Mouse (Mus musculus) hindlimb bud, embryonic 11.5 days (tissue): Measurements from ENCODE around the gene Pkn2.

Experiments
- DNase-seq: peaks from one replicate; pipeline ENCODE4 v3.0.0-alpha.2; 2012; ENCODE audit warnings: low read depth, low spot score; ENCODE audit errors: extremely low spot score

The Pkn2 gene

GRCm38 (mm10) chr3:142834761-142835160, 47.0 kb downstream of the Pkn2 start:
- no peak for DNase-seq

- DNase-seq = no peak
These were observed 47.8 kb downstream of the Pkn2 start for GRCm38 (mm10) chr3:142834024-142834423.

GRCm38 (mm10) chr3:142832910-142833309, 48.9 kb downstream of the Pkn2 start:
- no peak for DNase-seq

GRCm38 (mm10) chr3:142826449-142827146, 55.2 kb downstream of the Pkn2 start:
- DNase-seq = no peak

- DNase-seq = no peak
These were observed 58.2 kb downstream of the Pkn2 start for GRCm38 (mm10) chr3:142823606-142824005.

GRCm38 (mm10) chr3:142817506-142817905, 64.3 kb downstream of the Pkn2 start:
- no peak for DNase-seq

GRCm38 (mm10) chr3:142811582-142811981, 70.2 kb downstream of the Pkn2 start:
- no peak for DNase-seq

- no peak for DNase-seq
These were observed 86.2 kb downstream of the Pkn2 start for GRCm38 (mm10) chr3:142795587-142795986.

GRCm38 (mm10) chr3:142786423-142787072, 95.3 kb downstream of the Pkn2 start:
- no peak for DNase-seq

GRCm38 (mm10) chr3:142777227-142777626, 104.6 kb downstream of the Pkn2 start:
- DNase-seq = no peak

- no peak for DNase-seq
These were observed 108.1 kb downstream of the Pkn2 start for GRCm38 (mm10) chr3:142773538-142774191.

- no peak for DNase-seq
These were observed 111.3 kb downstream of the Pkn2 start for GRCm38 (mm10) chr3:142770518-142770917.

GRCm38 (mm10) chr3:142768498-142768897, 113.3 kb downstream of the Pkn2 start:
- no peak for DNase-seq

GRCm38 (mm10) chr3:142765778-142766165, 116.0 kb downstream of the Pkn2 start:
- no peak for DNase-seq

- DNase-seq = peak; percentile 83
These were observed 116.6 kb downstream of the Pkn2 start, which contains the start of gene Gtf2b for GRCm38 (mm10) chr3:142764995-142765777. TSS of gene Gtf2b (plus strand) at chr3:142765045.

- no peak for DNase-seq
These were observed 121.4 kb downstream of the Pkn2 start for GRCm38 (mm10) chr3:142760356-142760755.

GRCm38 (mm10) chr3:142758593-142758992, 123.2 kb downstream of the Pkn2 start:
- DNase-seq = no peak

- DNase-seq = no peak
These were observed 124.0 kb downstream of the Pkn2 start for GRCm38 (mm10) chr3:142757841-142758240.

GRCm38 (mm10) chr3:142755132-142755867, 126.5 kb downstream of the Pkn2 start:
- DNase-seq = no peak

GRCm38 (mm10) chr3:142749131-142749530, 132.7 kb downstream of the Pkn2 start:
- DNase-seq = no peak

GRCm38 (mm10) chr3:142747673-142748072, 134.1 kb downstream of the Pkn2 start:
- DNase-seq = no peak
